Mouse (Mus musculus) adrenal gland, postnatal 36 days (tissue): Measurements from ENCODE around the gene Gpr107. TPM values are rescaled to one million over a fixed set of nuclear protein-coding genes. Genes with fewer than 3 reads are reported as not detected.

ENCODE experiments used
- DNase-seq, 2 experiments: peaks; one replicate each; pipeline ENCODE4 v3.0.0; 2021; ENCODE audit warnings: mixed read lengths in 1 of 2
- total RNA-seq, 2 experiments: library from RNA; stranded (reverse); gene quantifications; 2 replicates each; pipeline ENCODE4 v1.2.3; 2021

Gene Gpr107
- total RNA-seq, 2 experiments from 2014 or later: 58.5 to 63.4 TPM

- DNase-seq: peak; percentile 88 to 89
Measured at GRCm38 (mm10) chr2:31245491-31246141, 93.5 kb downstream of the Gpr107 start, which contains the start of gene Ncs1. Gene Ncs1, plus strand, starts transcription at chr2:31245823.

GRCm38 (mm10) chr2:31246251-31246971 is 94.3 kb downstream of the Gpr107 start:
- DNase-seq: peak in 1 of 2 experiments; percentile 18

- no peak for DNase-seq
Measured at GRCm38 (mm10) chr2:31248856-31249255, 96.7 kb downstream of the Gpr107 start.

- no peak for DNase-seq
Measured at GRCm38 (mm10) chr2:31252167-31252566, 100.1 kb downstream of the Gpr107 start.

GRCm38 (mm10) chr2:31253463-31253862 is 101.3 kb downstream of the Gpr107 start:
- no peak for DNase-seq

GRCm38 (mm10) chr2:31254806-31255205 is 102.7 kb downstream of the Gpr107 start:
- no peak for DNase-seq

GRCm38 (mm10) chr2:31255952-31256938 is 104.1 kb downstream of the Gpr107 start:
- peak; percentile 49 to 58 for DNase-seq

- no peak for DNase-seq
Measured at GRCm38 (mm10) chr2:31257096-31257495, 105.0 kb downstream of the Gpr107 start.

GRCm38 (mm10) chr2:31258609-31259366 is 106.7 kb downstream of the Gpr107 start:
- peak; percentile 88 to 91 for DNase-seq

GRCm38 (mm10) chr2:31259367-31259920 is 107.3 kb downstream of the Gpr107 start:
- peak in 1 of 2 experiments; percentile 47 for DNase-seq

- DNase-seq: no peak
Measured at GRCm38 (mm10) chr2:31260549-31260948, 108.4 kb downstream of the Gpr107 start.

- no peak for DNase-seq
Measured at GRCm38 (mm10) chr2:31263039-31263461, 110.9 kb downstream of the Gpr107 start.

GRCm38 (mm10) chr2:31263746-31264378 is 111.7 kb downstream of the Gpr107 start:
- peak; percentile 83 to 90 for DNase-seq

GRCm38 (mm10) chr2:31267447-31267846 is 115.3 kb downstream of the Gpr107 start:
- no peak for DNase-seq

Other genes starting within 250 kb of the Gpr107 start
- 10 to 100 TPM; 22.4 to 34.9 TPM for gene Ptges, start 222.5 kb upstream of the Gpr107 start, total RNA-seq
- 10 to 100 TPM; 53.0 to 53.3 TPM for gene Tor1b, start 199.4 kb upstream of the Gpr107 start, total RNA-seq
- 10 to 100 TPM; 32.5 to 41.6 TPM for gene Tor1a, start 184.4 kb upstream of the Gpr107 start, total RNA-seq
- gene BC005624, start 170.1 kb upstream of the Gpr107 start, total RNA-seq: 10 to 100 TPM; 38.9 to 42.8 TPM
- gene Usp20, start 170.0 kb upstream of the Gpr107 start, total RNA-seq: 10 to 100 TPM; 23.3 to 30.9 TPM
- gene Fnbp1, start 10.3 kb upstream of the Gpr107 start, total RNA-seq: 10 to 100 TPM; 50.6 to 51.7 TPM
- gene Ncs1, start 93.5 kb downstream of the Gpr107 start, total RNA-seq: 1 to 10 TPM; 3.9 to 7.8 TPM
- gene Hmcn2, start 162.1 kb downstream of the Gpr107 start, total RNA-seq: 1 to 10 TPM; 1.7 to 1.9 TPM